Mouse (Mus musculus): ENCODE results near the gene 1190005I06Rik. TPM values are rescaled to one million over a fixed set of nuclear protein-coding genes. Genes with fewer than 3 reads are reported as not detected.

Gene 1190005I06Rik
- polyA plus RNA-seq (2015; fragmentation: Nextera tagmentation; extraction: Ambion mirVana): 3.3 and 3.6 TPM in 2 replicates

DNA sequence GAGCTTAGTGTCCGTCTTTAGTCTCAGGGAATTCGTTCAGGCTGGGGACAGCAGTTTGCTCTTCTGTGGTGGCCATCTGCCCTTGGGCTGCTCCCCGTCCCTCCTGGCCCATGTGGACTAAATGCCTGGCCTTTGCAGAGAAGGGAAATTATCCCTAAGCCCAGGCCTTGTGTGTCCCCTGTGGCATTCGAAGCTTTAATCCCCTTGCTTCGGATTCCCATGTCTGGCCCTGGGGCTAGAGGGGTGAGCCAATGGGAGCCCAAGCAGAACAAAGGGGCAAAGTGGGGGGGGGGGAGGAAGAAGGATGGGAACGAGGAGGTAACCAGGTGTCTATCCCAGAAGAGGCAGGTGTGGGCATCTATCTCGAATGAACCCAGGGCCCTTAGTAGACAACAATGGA is at the start of gene 1190005I06Rik:
TSS of gene 1190005I06Rik (minus strand) at position 101 of the 400 bp plus-strand sequence.
- H3K4me1 ChIP-seq: peaks cover 12% of the 10 kb centered on the region; the same call in 1 of the 2 replicates
- 63% methylated on average over 7 of the region's 7 CpGs for WGBS
- no peak within 1 kb of the TSS for H3K9ac ChIP-seq
- H3K36me3 ChIP-seq: no peaks in the 10 kb centered on the region
- no peak within 1 kb of the TSS for H3K27ac ChIP-seq (replicated peaks)
- no peaks in the 10 kb centered on the region for H3K27me3 ChIP-seq (replicated peaks)
- no peak within 1 kb of the TSS for H3K4me2 ChIP-seq
- H3K4me3 ChIP-seq: no peak within 1 kb of the TSS
- no peak for ATAC-seq (ENCODE audit: extremely low read depth, insufficient number of reproducible peaks, low FRiP score, low TSS enrichment)
- H3K9me3 ChIP-seq: no peaks in the 10 kb centered on the region

DNA sequence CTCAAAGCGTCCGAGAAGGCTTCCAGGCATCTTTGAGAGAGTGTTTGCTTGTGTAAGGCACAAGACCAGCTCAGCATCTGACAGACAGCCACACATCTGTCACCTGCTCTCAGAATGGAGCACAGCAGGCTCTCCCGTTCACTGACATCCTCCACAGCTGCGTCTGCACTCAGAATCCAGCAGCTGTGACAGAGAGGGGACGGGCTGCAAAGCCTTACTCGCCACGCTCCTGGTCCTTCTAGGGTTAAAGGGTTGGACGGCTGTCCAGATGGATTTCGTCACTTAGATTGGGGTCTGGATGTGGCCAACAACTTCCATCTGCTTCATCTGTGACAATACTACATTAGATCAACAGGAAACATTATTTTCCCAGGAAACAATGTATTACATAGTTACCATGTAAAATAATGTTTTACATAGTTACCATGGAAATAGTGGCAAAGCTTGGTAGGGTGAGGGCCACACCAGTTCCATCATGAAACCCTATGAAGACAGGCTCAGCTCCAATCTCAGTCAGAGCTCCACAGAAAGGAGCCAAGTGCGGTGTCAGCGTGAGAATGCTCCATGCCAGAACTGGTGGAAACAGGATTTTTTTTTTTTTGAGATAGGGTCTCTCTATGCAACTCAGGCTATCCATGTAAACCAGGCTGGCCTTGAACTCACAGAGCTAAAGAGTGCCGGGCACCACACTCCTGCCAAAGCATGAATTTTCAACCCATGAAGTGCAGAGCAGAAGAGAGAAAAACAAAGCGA is 49.1 kb upstream of the 1190005I06Rik start:
- Histone ChIP-seq H3K9me3 (peaks cover 6% of the 10 kb centered on the region; the same call in 1 of the 2 replicates), H3K9ac (no peak overlapping the region), H3K4me2 (no peak overlapping the region), H3K27ac (replicated peaks) (peak overlapping the region; percentile 73), H3K4me1 (peaks cover 47% of the 10 kb centered on the region), H3K4me3 (no peak overlapping the region), H3K36me3 (no peaks in the 10 kb centered on the region), H3K27me3 (replicated peaks) (peaks cover 21% of the 10 kb centered on the region; the same call in 1 of the 2 replicates)
- 30% methylated on average over 13 of the region's 13 CpGs for WGBS
- no peak for ATAC-seq (ENCODE audit: extremely low read depth, insufficient number of reproducible peaks, low FRiP score, low TSS enrichment)

DNA sequence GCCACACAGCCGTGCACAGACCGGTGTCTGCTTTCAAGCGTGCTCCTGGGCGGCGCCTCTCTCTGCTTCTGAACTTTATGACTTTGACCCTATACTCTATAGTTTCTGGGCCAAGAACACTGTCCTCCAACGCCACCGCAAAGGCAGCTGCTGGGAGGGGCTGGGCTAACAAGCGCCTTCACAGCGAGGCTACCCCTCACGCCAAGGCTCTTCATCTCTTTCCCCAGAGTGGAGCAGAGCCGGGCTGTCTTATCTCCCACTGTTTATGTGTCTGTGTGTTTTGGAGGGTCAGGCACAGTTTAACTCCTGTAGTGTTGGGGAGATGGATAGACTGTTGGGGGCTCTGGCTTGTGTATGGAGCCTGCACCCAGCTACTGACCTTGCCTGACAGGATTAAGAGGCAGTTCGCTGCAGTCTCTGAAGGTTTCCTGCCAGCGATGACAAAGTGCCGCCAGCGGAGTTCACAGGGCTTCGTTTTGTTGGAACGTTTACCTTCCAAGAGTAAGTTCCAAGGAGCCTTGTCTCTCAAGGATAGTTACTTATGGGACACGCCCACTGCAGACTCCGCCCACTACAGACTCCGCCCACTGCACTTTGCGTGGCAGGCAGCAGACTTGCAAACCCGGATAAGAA is 46.5 kb upstream of the 1190005I06Rik start:
- Histone ChIP-seq H3K4me3 (peak overlapping the region; percentile 18; the same call in 1 of the 2 replicates), H3K27me3 (replicated peaks) (peaks cover 33% of the 10 kb centered on the region), H3K9ac (0 out of 2 replicates have a peak overlapping the region, but pooled peaks have one; percentile 16), H3K36me3 (no peaks in the 10 kb centered on the region), H3K27ac (replicated peaks) (no peak overlapping the region; the same call in 1 of the 2 replicates), H3K4me2 (peak overlapping the region; percentile 48), H3K4me1 (peaks cover 37% of the 10 kb centered on the region), H3K9me3 (peaks cover 6% of the 10 kb centered on the region; the same call in 1 of the 2 replicates)
- ATAC-seq (ENCODE audit: extremely low read depth, insufficient number of reproducible peaks, low FRiP score, low TSS enrichment): peak; percentile 21; the same call in 1 of the 2 replicates
- WGBS: 25% methylated on average over 22 of the region's 22 CpGs

DNA sequence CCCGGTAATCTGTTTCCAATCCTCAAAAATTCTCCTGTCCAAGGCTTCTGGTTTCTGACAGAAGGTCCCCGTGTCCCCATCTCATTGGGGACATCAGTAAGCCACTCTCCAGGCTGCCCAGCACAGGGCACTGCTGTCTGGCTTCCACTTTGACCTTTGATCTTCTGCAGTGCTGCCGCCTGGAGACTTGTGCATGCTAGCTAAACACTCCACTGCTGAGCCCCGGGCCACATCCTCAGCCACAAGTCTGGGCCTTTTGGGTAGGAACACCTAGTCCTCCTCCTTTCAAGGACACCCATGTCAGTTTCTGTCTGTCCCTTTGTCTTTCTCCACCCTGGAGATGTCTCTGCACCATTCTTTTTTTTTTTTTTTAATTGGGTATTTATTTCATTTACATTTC is 45.5 kb upstream of the 1190005I06Rik start:
- no peak overlapping the region for H3K4me3 ChIP-seq
- H3K27me3 ChIP-seq (replicated peaks): peaks cover 43% of the 10 kb centered on the region
- H3K9ac ChIP-seq: no peak overlapping the region
- ATAC-seq (ENCODE audit: extremely low read depth, insufficient number of reproducible peaks, low FRiP score, low TSS enrichment): no peak
- 55% methylated on average over 4 of the region's 4 CpGs for WGBS
- H3K4me1 ChIP-seq: peaks cover 31% of the 10 kb centered on the region
- H3K9me3 ChIP-seq: peaks cover under 1% of the 10 kb centered on the region; the same call in 1 of the 2 replicates
- H3K4me2 ChIP-seq: no peak overlapping the region
- H3K27ac ChIP-seq (replicated peaks): no peak overlapping the region
- no peaks in the 10 kb centered on the region for H3K36me3 ChIP-seq

DNA sequence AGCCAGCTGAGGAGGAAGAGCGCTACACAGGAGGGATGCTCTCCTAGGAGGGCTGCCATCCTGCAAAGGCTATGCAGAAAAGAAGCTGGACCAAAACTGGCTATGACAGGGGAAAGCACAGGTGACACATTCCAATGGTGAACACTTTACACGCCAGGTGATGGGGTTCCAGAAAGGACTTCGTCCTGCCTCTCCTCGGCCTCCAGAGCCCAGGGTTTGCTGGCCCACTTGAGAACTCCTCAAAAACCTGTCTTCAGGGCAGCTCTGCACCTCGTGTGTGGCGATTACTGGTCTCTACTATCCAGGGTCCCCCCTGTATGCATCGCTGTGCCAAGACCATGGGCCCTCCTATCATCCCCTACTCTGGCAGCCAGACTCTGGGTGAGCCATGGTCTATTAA is 41.1 kb upstream of the 1190005I06Rik start:
- Histone ChIP-seq H3K4me3 (no peak overlapping the region), H3K9me3 (no peaks in the 10 kb centered on the region), H3K4me2 (no peak overlapping the region), H3K27me3 (replicated peaks) (peaks cover 44% of the 10 kb centered on the region), H3K36me3 (no peaks in the 10 kb centered on the region), H3K27ac (replicated peaks) (no peak overlapping the region), H3K9ac (no peak overlapping the region), H3K4me1 (no peaks in the 10 kb centered on the region)
- ATAC-seq (ENCODE audit: extremely low read depth, insufficient number of reproducible peaks, low FRiP score, low TSS enrichment): no peak
- WGBS: 81% methylated on average over 7 of the region's 7 CpGs

DNA sequence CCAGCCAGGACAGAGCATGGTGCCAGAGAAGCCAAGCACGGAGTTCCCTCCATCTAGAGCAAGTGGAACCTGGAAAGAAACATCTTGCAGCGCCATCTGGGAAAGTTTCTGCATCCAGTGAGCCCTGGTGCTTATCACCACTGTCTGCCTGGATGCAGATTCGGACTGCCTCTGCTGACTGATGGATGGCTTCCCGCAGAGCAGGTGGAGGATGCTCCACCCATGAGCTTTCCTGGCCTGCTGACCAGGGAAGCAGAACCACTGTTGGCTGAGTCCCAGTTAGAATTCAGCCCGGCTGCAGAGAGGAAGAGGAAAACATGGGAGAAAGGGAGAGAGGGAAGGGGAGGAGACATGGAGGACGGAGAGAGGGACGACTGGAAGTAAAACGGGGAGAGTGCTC is 40.4 kb upstream of the 1190005I06Rik start:
- Histone ChIP-seq H3K9me3 (no peaks in the 10 kb centered on the region), H3K36me3 (no peaks in the 10 kb centered on the region), H3K27ac (replicated peaks) (no peak overlapping the region), H3K27me3 (replicated peaks) (peaks cover 48% of the 10 kb centered on the region), H3K4me3 (no peak overlapping the region), H3K4me2 (no peak overlapping the region), H3K9ac (no peak overlapping the region), H3K4me1 (no peaks in the 10 kb centered on the region)
- no peak for ATAC-seq (ENCODE audit: extremely low read depth, insufficient number of reproducible peaks, low FRiP score, low TSS enrichment)
- WGBS: 57% methylated on average over 8 of the region's 8 CpGs

DNA sequence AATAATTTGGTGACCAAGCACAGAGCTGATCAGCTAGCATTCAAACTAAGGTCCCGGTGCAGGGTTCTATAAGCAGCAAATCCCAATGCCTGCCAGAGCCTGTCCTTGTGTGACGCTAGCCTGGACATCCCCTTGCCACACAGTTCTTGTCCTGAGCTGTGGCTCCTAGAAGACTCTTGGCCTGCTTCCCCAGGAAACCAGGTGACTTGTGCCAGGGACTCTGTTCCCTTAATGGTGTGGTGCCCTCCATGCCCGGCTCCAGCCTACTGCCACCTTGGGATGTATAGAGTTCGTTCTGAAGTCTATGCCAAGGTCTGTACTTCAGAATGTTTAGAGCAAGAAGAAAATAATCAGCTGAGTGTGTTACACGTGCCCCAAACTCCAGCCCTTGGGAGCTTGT is 39.1 kb upstream of the 1190005I06Rik start:
- Histone ChIP-seq H3K9me3 (no peaks in the 10 kb centered on the region), H3K4me2 (no peak overlapping the region), H3K36me3 (no peaks in the 10 kb centered on the region), H3K9ac (no peak overlapping the region), H3K4me3 (no peak overlapping the region), H3K27me3 (replicated peaks) (peaks cover 52% of the 10 kb centered on the region), H3K4me1 (no peaks in the 10 kb centered on the region), H3K27ac (replicated peaks) (no peak overlapping the region)
- 76% methylated on average over 5 of the region's 5 CpGs for WGBS
- ATAC-seq (ENCODE audit: extremely low read depth, insufficient number of reproducible peaks, low FRiP score, low TSS enrichment): no peak

DNA sequence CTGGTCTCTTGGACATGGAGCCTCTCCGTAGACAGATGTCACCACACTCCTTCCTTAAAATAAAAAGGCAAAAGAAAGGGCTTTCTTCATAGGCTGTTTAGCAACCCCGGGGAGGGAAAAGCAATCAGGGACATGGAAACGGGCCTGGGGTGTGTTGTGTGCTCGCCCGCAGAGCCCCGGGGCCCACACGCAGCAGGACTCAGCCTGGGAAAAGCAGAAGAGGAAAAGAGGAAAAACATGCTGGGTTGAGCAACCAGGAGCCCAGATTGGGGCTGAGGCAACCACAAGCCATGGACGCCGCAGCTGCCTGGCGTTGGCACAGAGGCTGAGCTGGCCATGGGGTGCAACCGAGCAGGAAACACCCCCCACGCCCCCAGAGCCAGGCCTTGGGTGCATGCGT is 38.6 kb upstream of the 1190005I06Rik start:
- H3K36me3 ChIP-seq: no peaks in the 10 kb centered on the region
- no peaks in the 10 kb centered on the region for H3K4me1 ChIP-seq
- H3K4me3 ChIP-seq: no peak overlapping the region
- H3K9ac ChIP-seq: no peak overlapping the region
- ATAC-seq (ENCODE audit: extremely low read depth, insufficient number of reproducible peaks, low FRiP score, low TSS enrichment): no peak
- H3K9me3 ChIP-seq: no peaks in the 10 kb centered on the region
- no peak overlapping the region for H3K4me2 ChIP-seq
- WGBS: 81% methylated on average over 13 of the region's 13 CpGs
- H3K27me3 ChIP-seq (replicated peaks): peaks cover 56% of the 10 kb centered on the region
- H3K27ac ChIP-seq (replicated peaks): no peak overlapping the region

DNA sequence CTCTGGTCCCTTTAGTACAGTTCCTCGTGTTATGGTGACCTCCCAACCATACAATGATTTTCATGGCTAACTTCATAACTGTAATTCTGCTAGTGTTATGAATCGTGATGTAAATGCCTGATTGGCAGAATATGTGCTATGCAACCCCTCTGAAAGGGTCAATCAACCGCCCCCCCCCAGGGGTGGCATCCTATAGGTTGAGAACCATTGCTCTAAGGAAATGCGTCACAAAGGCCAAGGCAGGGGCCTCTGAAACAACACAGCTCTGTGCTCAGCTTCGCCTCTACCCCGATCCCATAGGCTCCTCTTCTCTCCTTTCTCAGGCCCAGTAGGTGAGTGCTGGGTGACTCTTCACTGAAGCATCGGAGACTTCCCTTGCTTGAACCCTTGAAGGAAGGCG is 38.2 kb upstream of the 1190005I06Rik start:
- H3K4me1 ChIP-seq: no peaks in the 10 kb centered on the region
- H3K4me2 ChIP-seq: no peak overlapping the region
- H3K9ac ChIP-seq: peak overlapping the region; percentile 6; the same call in 1 of the 2 replicates
- peaks cover 57% of the 10 kb centered on the region for H3K27me3 ChIP-seq (replicated peaks)
- no peak for ATAC-seq (ENCODE audit: extremely low read depth, insufficient number of reproducible peaks, low FRiP score, low TSS enrichment)
- no peak overlapping the region for H3K27ac ChIP-seq (replicated peaks)
- WGBS: 79% methylated on average over 8 of the region's 8 CpGs
- H3K9me3 ChIP-seq: no peaks in the 10 kb centered on the region
- H3K36me3 ChIP-seq: no peaks in the 10 kb centered on the region
- H3K4me3 ChIP-seq: no peak overlapping the region

DNA sequence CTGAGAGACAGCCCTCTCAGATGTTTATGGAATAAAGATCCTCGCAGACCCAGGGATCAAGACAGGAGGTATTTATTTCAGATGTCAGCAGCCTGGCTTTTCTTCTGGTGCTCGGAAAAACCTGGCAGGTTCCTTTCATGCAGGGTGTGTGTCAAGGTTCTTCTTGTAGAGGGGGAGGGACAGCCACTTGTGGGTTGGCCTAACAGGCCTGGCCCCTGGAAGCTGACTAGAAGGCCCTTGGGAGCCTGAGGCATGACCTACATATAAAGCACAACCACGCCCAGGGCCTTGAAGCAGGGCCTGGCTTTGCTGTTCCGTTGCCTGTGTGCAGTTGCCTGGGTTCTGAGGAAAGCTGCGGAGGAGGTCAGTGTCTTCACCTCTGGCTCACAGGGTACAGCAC is 37.7 kb upstream of the 1190005I06Rik start:
- ATAC-seq (ENCODE audit: extremely low read depth, insufficient number of reproducible peaks, low FRiP score, low TSS enrichment): no peak
- H3K36me3 ChIP-seq: no peaks in the 10 kb centered on the region
- WGBS: 53% methylated on average over 5 of the region's 5 CpGs

DNA sequence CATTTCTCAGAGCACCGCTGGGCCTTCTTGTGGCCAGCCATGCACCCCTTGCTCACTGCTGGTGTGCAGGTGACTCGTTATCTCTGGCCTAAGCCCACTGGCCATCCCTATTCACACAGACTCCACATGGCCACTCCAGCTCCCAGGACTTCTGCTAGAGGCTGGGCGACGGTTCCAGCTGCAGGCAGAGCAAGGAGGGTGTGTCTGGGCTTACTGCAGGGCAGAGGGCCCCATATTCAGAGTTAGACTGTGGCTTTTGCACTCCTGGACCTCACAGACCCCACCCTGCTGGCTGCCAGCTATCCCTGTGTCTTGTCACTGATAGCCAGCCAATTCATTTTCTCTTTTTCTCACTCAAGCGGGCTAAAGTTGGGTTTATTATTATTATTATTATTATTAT is 36.6 kb upstream of the 1190005I06Rik start:
- no peak for ATAC-seq (ENCODE audit: extremely low read depth, insufficient number of reproducible peaks, low FRiP score, low TSS enrichment)
- Histone ChIP-seq H3K9ac (no peak overlapping the region), H3K4me1 (peaks cover 4% of the 10 kb centered on the region; the same call in 1 of the 2 replicates), H3K27me3 (replicated peaks) (peaks cover 54% of the 10 kb centered on the region), H3K4me3 (no peak overlapping the region), H3K27ac (replicated peaks) (no peak overlapping the region), H3K36me3 (no peaks in the 10 kb centered on the region), H3K4me2 (no peak overlapping the region), H3K9me3 (no peaks in the 10 kb centered on the region)
- 61% methylated on average over 5 of the region's 5 CpGs for WGBS

More for the DNA sequence above, 37.7 kb upstream of the 1190005I06Rik start:
- Histone ChIP-seq H3K27me3 (replicated peaks) (peaks cover 52% of the 10 kb centered on the region), H3K4me2 (no peak overlapping the region), H3K27ac (replicated peaks) (no peak overlapping the region), H3K9ac (peak overlapping the region; percentile 6; the same call in 1 of the 2 replicates), H3K4me3 (no peak overlapping the region), H3K9me3 (no peaks in the 10 kb centered on the region), H3K4me1 (peaks cover 2% of the 10 kb centered on the region; the same call in 1 of the 2 replicates)
